Mouse (Mus musculus): ENCODE results near the gene Thsd4.

Gene Thsd4

GRCm38 (mm10) chr9:60368516-60368915, 153.3 kb downstream of the Thsd4 start:
- no peak for DNase-seq

- no peak for DNase-seq
Observed at GRCm38 (mm10) chr9:60367617-60368305, 154.1 kb downstream of the Thsd4 start.

DNA sequence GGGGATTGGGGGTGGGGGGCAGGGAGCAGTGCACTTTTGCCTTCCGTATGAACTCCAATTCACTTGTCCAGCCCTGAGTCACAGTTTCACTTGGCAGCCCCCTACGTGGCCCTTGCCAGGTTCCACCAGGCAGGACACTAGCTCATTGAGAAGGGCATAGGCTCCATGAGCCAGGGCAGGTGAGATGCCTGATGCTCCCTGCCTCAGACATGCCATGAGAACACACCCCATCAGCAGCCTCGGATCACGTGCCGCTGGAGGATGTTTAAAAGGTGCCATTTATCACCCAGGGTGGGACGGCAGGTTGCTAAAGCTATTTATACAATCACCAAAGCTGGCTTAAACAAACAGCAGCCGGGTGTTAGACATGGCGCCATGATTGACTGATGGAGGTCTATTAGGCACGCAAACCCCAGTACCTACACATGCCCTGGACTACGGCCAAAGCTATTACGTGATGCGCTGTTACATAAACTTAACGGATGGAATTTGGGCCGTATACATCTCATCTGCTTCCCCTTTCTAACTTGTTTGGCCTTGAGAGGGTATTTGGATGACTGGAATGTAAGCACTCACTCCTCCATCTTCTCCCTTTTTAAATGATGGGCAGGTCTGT, 157.6 kb downstream of the Thsd4 start:
- peak in 1 of 2 experiments; percentile 9 for DNase-seq

DNA sequence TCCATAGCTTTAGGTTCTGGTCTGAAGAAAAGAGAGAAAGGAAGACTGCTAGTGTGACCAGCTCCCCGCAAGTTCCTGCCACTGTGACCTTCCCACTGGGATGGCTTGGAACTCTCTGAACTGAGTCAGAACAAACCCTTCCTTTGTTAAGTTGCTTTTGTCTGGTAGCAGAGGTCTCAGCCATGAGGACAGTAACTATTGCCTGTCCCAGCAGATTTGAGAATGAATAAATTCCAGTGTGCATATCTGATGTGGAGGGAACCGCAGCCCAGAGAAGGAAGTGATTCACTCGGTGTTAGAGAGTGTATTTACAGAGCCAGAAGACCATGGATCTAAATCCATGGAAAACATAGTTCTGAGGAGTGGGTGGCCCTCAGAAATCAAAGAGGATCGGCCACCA, 169.5 kb downstream of the Thsd4 start:
- no peak for DNase-seq

GRCm38 (mm10) chr9:60351153-60351552, 170.7 kb downstream of the Thsd4 start:
- no peak for DNase-seq

DNA sequence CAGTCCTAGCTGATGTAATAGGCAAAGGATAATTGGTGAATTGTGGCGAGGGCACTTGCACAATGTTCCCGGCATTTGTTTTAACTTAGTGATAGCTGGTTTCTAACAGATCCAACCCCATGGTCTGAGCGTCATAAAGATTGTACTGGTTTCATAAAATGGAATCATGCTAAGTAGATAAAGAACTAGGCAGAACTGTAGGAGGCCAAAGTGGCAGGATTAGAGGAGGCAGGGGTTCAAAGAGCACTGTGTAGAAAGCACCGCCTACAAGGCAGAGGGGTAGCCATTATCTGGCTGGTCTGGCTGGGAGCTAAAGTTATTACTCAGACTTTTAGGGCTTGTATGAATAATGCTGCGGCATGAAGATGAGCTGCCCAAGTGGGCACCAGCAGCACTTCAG, 185.7 kb downstream of the Thsd4 start:
- no peak for DNase-seq

DNA sequence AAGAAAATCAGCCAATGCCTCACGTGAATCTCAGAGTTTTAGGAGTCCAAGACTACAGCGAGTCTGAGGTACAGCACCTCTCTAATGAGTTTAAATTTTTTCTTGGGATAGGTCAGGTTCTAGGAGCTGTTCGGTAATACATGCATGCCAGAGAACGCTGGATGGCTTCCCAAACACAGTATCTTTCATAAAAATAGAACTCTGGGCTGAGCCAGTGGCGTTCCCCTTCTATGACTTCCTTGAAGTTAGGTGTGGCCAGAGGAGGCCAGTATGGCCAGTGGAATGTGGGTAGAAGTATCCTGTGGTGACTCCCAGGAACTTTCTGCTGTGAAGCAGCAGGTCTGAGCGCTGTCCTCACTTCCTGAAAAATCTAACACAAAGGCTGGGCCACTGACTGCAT, 186.4 kb downstream of the Thsd4 start:
- peak in 1 of 2 experiments; percentile 63 for DNase-seq

- no peak for DNase-seq
Observed at GRCm38 (mm10) chr9:60329911-60330310, 191.9 kb downstream of the Thsd4 start.

DNA sequence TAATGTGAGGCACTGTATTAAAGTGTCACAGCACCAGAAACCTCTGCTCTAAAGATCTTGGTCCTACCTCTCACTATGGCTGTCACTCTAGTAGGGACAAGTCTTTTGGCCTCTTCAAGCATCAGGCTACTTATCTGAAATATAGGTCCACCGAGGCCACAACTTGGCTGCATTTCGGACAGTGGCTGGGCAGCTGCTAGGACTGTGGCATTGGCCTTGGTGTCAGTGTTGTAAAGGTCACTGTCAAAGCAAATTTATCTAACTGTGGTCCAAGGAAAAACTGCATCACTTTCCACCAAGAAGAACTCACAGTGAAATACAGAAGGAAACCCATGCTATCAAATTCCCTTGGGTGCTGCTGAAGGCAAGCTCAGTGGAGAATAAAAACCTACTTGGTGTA, 197.1 kb downstream of the Thsd4 start:
- no peak for DNase-seq

- no peak for DNase-seq
Observed at GRCm38 (mm10) chr9:60323435-60323834, 198.4 kb downstream of the Thsd4 start.

- DNase-seq, result peak; percentile 85 to 87
Observed at GRCm38 (mm10) chr9:60317291-60317690, 204.6 kb downstream of the Thsd4 start.

DNA sequence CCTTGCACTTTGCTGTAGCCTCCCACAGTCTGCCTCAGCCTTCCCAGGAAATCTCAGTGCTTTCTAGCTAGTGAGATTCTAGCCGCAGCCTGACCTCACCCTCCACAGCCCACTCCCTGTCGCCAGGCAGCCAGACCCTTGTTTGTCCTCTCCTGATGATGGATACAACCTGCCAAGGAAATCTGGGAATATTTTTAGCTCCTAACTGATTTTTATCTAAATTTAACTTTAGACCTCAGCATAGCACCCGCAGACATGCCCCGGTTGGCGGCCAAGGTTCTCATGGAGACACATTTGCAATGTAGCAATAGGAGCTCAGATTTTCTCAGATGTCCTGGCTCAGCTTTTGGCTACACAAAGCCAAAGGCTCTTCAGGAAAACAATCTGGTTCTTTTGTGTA, 205.3 kb downstream of the Thsd4 start:
- peak in 1 of 2 experiments; percentile 26 for DNase-seq

DNA sequence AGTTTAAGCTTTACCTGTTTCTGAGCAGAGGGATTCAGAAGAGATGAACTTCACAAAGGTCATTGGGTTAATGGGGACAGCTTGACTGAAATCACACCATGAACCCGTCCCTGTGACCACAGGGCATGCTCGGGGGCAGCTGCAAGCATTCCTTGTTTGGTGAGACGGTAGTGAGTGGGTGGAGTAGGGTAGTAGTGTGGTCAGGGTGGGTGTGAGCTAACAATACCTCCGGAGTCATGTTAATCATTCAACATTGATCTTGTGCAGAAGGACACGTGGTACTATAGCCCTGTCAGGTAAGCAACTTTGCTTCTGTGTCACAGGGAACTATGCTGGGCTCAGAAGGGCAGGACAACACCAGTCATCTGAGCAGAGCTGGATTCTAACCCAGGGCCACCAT, 206.3 kb downstream of the Thsd4 start:
- peak; percentile 37 to 55 for DNase-seq

- DNase-seq, result no peak
Observed at GRCm38 (mm10) chr9:60313661-60314060, 208.2 kb downstream of the Thsd4 start.

DNA sequence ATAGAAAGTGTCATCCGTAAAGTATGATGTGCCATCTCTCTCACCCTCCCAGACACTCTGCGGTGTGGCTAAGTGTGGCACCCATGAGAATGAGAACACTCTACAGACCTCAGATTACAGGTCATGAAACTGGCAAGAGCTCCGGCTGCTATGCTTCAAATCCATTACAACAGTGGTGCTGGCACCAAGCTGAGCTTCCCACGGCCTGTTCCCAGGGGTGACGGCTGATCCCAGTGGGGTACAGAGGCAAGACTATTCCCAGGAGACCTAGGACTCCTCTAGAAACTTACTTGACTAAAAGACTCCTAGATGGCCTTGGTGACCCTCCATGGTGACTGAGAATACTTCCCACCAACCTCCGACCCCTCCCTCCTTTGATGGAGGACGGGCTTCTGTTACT, 209.2 kb downstream of the Thsd4 start:
- no peak for DNase-seq

GRCm38 (mm10) chr9:60311594-60312128, 210.2 kb downstream of the Thsd4 start:
- DNase-seq, result peak; percentile 40 to 55

DNA sequence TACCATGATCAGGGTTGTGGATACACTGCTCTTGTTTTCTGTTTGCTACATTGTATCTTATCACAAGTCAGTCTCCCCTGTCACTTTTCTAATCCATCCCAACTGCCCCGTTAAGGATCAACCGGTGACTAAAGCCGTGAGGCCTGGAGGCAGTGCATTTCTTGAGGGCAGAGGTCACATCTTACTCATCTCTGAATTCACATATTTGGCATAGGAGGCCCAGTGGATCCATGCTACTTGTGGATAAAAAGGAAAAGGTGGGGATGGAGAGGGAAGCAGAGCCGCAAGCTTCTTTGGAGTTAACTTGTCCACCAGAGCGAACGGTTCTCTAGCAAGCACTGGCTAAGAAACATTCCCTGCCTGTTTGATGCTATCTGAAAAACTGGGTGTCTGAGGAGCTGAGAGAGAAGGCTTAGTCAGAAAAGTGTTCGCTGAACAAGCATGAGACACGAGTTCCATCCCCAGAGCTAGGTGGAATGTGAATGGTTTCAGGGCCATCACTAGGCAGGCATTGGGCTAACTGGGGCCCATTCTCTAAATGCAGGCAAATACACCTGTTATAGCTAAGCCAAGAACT, 211.0 kb downstream of the Thsd4 start:
- no peak for DNase-seq

DNA sequence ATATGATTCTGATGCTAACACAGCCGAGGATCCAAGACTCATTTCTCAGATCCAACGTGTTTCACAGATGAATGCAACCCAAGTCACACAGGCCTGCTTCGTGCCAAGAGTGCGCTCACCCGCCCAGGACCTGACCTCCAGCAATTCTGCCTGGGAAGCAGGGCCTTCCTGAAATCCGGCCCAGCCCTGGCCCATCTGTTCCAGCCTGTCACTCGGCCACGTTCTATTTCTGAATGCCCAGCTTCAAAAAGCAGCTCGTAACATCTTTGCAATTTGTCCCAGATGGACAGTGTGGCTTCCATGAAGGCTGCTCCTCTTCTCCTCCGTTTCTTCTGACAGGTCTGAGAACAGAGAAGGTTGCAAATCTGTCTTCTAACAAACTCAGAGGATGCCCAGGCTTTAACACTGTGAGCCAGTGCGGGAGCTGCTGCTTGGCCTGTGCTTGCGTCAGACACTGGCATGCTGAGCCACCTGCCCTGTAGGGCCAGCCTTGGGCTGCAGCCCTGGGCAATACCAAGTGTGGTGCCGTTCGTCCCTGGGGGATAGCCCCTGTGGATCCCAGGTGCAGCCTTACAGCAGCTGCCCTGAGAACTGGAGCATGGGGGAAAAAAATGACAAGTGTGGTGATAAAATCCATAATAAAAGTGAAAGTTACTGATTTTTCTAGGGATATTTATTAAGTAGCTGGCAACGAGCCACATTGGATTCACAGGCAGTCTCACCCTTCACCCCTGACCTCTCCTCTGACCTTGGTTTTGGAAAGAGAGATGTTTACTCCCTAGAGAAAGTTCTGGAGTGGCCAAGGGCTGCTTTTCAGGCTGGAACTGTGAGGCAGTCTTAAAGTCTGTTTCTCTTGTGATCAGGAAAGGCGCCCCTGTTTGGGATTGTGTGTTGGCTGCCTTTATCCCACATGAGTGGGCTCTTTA, 211.8 kb downstream of the Thsd4 start:
- peak; percentile 69 to 72 for DNase-seq

DNA sequence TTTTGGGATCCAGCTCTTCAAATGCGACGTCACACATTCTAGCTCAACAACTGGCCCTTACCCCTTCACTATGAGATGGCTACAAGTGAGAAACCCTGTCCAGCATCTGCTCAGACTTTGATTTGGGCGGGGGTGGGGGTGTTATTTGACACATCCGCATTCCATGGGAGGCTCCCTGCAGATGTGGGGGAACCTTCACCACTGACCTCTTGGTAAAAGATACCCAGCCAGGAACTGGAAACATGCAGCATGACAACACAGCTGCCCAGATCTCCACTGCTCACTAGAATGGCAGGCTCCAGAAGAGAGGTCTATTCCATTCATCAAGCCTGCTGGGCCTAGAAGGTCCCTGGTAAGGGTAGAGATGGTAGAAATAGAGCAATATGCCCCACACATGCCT, 213.7 kb downstream of the Thsd4 start:
- no peak for DNase-seq

DNA sequence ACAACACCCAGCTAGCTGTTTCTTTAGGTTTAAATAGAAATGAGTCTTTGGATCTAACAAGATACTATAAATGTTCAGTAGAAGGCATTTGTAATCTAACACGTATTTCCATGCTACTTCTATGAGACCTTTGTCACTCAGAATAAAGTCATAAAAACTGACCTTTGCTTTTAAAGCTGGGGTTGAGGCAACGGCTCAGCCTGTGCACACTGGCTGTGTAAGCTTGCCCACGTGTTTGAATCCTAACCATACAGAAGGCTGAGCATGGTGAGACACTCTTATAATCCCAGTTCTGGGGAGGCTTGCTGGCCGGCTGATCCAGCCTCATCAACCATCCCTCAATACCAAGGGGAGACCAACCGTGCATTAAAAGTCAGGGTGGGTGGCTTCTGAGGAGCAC, 214.4 kb downstream of the Thsd4 start:
- no peak for DNase-seq

DNA sequence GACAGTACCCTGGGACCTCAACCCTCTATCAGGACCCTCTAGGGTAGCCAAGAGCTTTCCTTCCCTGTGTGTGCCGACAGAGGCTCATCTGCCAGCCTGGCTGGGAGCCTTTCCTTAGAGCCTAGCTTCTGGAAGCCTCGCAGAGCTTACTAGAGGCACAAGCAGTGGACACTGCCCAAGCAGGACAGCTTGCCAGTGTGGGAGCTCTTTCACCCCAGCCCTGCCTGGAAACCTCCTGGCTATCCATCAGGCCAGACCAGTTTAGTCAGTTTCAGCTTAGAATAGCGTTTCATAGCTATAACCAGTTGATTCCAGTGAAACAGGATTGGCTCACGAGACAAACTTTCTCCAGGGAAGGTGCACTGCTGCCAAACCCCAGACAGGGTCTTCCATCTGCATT, 215.6 kb downstream of the Thsd4 start:
- DNase-seq, result peak; percentile 39 to 65

DNA sequence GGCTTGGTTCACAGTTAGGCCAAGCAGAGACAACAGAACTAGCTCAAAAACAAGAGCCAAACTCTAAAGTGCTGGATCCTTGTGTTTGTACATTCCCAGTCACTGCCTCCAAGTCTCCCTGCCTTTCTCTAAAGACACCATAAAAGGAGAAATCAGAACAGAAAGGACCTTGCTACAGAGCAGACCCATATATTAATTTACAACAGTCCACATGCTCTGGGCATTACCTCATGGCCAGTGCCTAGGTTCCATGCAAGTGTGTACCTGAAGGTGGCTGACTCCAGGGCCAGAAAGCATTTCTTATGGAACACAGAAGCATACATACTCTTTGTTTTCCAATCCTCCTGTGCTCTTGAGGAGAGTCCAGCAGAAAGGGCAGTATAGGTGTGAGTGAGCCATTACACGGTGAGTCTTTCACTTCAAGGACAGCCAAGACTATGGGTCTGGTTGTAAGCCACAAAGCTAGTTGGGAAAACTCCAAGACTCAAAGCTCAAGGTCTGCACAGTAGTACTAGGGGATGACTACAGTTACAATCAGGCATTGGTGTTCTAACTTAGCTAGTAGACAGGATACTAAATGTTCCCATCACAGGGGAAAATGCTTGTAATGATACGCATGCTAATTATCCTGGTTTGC, 216.5 kb downstream of the Thsd4 start:
- no peak for DNase-seq

DNA sequence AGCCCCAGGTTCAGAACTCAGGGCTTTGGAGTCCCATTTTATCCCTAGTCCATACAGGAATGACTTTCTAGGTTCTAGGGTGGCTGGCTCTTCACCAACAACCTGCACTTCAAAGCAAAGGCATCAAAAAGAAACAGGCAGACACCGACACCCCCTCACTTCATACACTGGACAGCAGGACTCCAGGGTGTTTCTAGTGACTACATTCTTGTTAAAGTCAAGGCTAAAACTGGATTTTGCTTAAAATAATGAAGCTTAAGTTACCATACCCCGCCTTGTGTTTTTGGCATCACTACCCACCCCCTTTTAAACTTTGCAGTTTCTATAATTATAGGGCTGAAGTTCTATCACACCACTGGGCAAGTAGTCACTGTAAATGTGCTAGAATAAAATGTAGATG, 225.6 kb downstream of the Thsd4 start:
- no peak for DNase-seq
